Mouse (Mus musculus): Measurements from ENCODE around the gene Fgfrl1. TPM values are rescaled to one million over a fixed set of nuclear protein-coding genes. Genes with fewer than 3 reads are reported as not detected.

Gene Fgfrl1
- polyA plus RNA-seq, 1 experiment, result 12.6 TPM

GRCm38 (mm10) chr5:108696542-108696941 lies 4.4 kb downstream of the Fgfrl1 start:
- Histone ChIP-seq H3K27ac (ENCODE audit: insufficient read depth, low read length) (no peak overlapping the region), H3K27me3 (ENCODE audit: control insufficient read depth, insufficient read depth, low read length) (no peaks in the 10 kb centered on the region), H3K4me3 (ENCODE audit: extremely low read depth, insufficient read depth, insufficient read length) (no peak overlapping the region), H3K4me1 (ENCODE audit: control insufficient read depth, insufficient read depth, insufficient read length) (no peaks in the 10 kb centered on the region; the same call in 1 of the 2 replicates), H3K36me3 (ENCODE audit: control insufficient read depth, insufficient read depth, low read length) (no peaks in the 10 kb centered on the region)
- 89% methylated on average over 3 of the region's 3 CpGs for WGBS
- no peak for DNase-seq (ENCODE audit: low read depth in 1 of 2, low spot score in 2 of 2)
- TF ChIP-seq CTCF (IDR thresholded peaks at IDR 0.05; ENCODE audit: extremely low read depth, insufficient read depth, insufficient read length, insufficient replicate concordance) (no peak), POLR2A (IDR thresholded peaks at IDR 0.05; ENCODE audit: low read depth, low read length) (no peak)

DNA sequence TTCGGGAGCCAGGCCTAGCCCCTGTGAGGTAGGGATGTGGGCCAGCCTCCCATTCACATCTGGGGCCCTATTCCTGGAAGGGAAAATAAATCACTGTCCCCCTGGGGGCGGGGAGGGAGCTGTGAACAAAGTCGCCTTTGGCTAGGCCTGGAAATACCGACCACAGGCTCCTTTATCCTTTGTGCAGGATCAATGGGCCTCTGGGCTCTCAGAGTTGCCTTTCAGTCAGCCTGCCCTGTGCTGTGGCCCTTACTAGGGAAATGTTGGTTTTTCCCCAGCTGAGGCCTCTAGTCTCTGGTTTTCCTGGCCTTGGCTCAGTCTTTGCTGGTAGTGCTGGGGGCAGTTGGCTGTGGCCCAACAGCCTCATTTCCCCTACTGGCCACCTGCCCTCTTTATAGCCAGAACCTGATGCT lies 5.2 kb downstream of the Fgfrl1 start:
- H3K36me3 ChIP-seq (ENCODE audit: control insufficient read depth, insufficient read depth, low read length), result no peaks in the 10 kb centered on the region
- 93% methylated on average over 4 of the region's 4 CpGs for WGBS
- H3K4me1 ChIP-seq (ENCODE audit: control insufficient read depth, insufficient read depth, insufficient read length), result no peaks in the 10 kb centered on the region; the same call in 1 of the 2 replicates
- H3K27me3 ChIP-seq (ENCODE audit: control insufficient read depth, insufficient read depth, low read length), result no peaks in the 10 kb centered on the region
- DNase-seq (ENCODE audit: low read depth in 1 of 2, low spot score in 2 of 2), result no peak
- H3K4me3 ChIP-seq (ENCODE audit: extremely low read depth, insufficient read depth, insufficient read length), result no peak overlapping the region
- H3K27ac ChIP-seq (ENCODE audit: insufficient read depth, low read length), result no peak overlapping the region
- TF ChIP-seq POLR2A (IDR thresholded peaks at IDR 0.05; ENCODE audit: low read depth, low read length), result no peak

DNA sequence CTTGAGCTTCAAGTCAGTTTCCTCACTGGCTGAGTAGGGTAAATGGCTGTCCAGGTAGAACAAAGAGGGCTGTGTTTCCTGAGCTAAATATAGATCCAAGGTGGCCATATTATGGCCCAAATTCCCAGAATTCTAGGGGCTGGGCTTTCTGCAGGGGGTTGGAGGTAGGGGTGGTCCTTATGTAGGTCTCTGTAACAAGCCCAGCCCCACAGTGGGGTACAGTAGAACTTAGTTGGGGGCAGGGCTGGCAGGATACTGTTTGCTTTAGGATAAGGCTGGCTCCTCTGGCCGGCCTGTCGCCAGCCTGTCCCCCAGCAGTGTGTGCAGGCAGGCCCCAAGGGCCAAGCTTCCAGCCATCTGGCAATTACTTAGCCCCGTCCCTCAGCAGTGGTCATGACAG lies 8.2 kb downstream of the Fgfrl1 start:
- DNase-seq (ENCODE audit: low read depth in 1 of 2, low spot score in 2 of 2), result no peak
- no peaks in the 10 kb centered on the region for H3K27me3 ChIP-seq (ENCODE audit: control insufficient read depth, insufficient read depth, low read length)
- no peak overlapping the region for H3K4me3 ChIP-seq (ENCODE audit: extremely low read depth, insufficient read depth, insufficient read length)
- WGBS, result 88% methylated on average over 3 of the region's 3 CpGs
- H3K27ac ChIP-seq (ENCODE audit: insufficient read depth, low read length), result no peak overlapping the region
- TF ChIP-seq CTCF (IDR thresholded peaks at IDR 0.05; ENCODE audit: extremely low read depth, insufficient read depth, insufficient read length, insufficient replicate concordance) (no peak), POLR2A (IDR thresholded peaks at IDR 0.05; ENCODE audit: low read depth, low read length) (no peak)
- no peaks in the 10 kb centered on the region for H3K36me3 ChIP-seq (ENCODE audit: control insufficient read depth, insufficient read depth, low read length)
- no peaks in the 10 kb centered on the region for H3K4me1 ChIP-seq (ENCODE audit: control insufficient read depth, insufficient read depth, insufficient read length)

DNA sequence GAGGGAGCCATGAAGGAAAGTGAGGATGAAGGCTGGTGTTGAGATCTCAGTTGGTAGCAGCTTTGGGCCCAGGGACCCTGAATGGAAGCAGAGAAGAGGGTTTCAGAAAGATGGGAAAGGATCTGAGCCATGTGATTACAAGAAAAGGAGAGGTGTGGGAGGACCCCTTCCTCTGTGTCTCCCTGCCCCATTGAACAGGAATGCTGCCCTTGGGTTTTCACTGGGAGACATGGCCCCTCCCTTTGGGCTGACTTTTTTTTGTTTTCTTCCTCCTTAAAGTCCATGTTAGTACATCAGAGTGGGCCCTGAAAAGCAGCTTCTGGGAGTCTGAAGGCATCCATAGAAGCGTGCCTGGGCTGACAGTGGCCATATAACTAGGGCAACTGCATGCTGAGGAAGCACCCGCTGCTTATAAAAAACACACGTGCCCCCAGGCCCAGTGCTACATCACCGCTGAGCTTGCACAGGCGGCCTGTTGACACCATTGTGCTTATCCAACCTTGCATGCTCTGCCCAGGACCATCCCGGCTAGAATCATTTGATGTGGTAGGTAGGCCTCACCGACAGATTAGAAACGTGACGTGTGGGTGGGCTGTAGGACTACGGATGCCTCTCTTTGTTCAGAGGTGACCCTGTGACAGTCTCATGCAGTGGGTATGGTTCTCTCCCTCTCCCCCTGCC lies 9.3 kb downstream of the Fgfrl1 start:
- no peak overlapping the region for H3K4me3 ChIP-seq (ENCODE audit: extremely low read depth, insufficient read depth, insufficient read length)
- no peaks in the 10 kb centered on the region for H3K4me1 ChIP-seq (ENCODE audit: control insufficient read depth, insufficient read depth, insufficient read length)
- DNase-seq (ENCODE audit: low read depth in 1 of 2, low spot score in 2 of 2), result no peak
- 89% methylated on average over 10 of the region's 10 CpGs for WGBS
- H3K27ac ChIP-seq (ENCODE audit: insufficient read depth, low read length), result no peak overlapping the region
- H3K36me3 ChIP-seq (ENCODE audit: control insufficient read depth, insufficient read depth, low read length), result no peaks in the 10 kb centered on the region
- no peaks in the 10 kb centered on the region for H3K27me3 ChIP-seq (ENCODE audit: control insufficient read depth, insufficient read depth, low read length)
- no peak for TF ChIP-seq CTCF (IDR thresholded peaks at IDR 0.05; ENCODE audit: extremely low read depth, insufficient read depth, insufficient read length, insufficient replicate concordance)
- TF ChIP-seq POLR2A (IDR thresholded peaks at IDR 0.05; ENCODE audit: low read depth, low read length), result no peak

- Histone ChIP-seq H3K36me3 (ENCODE audit: control insufficient read depth, insufficient read depth, low read length) (no peaks in the 10 kb centered on the region), H3K4me1 (ENCODE audit: control insufficient read depth, insufficient read depth, insufficient read length) (no peaks in the 10 kb centered on the region), H3K27me3 (ENCODE audit: control insufficient read depth, insufficient read depth, low read length) (no peaks in the 10 kb centered on the region), H3K27ac (ENCODE audit: insufficient read depth, low read length) (no peak overlapping the region), H3K4me3 (ENCODE audit: extremely low read depth, insufficient read depth, insufficient read length) (no peak overlapping the region)
- DNase-seq (ENCODE audit: low read depth in 1 of 2, low spot score in 2 of 2), result no peak
- TF ChIP-seq CTCF (IDR thresholded peaks at IDR 0.05; ENCODE audit: extremely low read depth, insufficient read depth, insufficient read length, insufficient replicate concordance) (no peak), POLR2A (IDR thresholded peaks at IDR 0.05; ENCODE audit: low read depth, low read length) (no peak)
- WGBS, result 88% methylated on average over 12 of the region's 12 CpGs
Measured at GRCm38 (mm10) chr5:108703754-108704626, 11.8 kb downstream of the Fgfrl1 start.

- TF ChIP-seq CTCF (IDR thresholded peaks at IDR 0.05; ENCODE audit: extremely low read depth, insufficient read depth, insufficient read length, insufficient replicate concordance), result no peak
- no peak for TF ChIP-seq POLR2A (IDR thresholded peaks at IDR 0.05; ENCODE audit: low read depth, low read length)
- DNase-seq (ENCODE audit: low read depth in 1 of 2, low spot score in 2 of 2), result no peak
- no peak overlapping the region for H3K4me3 ChIP-seq (ENCODE audit: extremely low read depth, insufficient read depth, insufficient read length)
- H3K4me1 ChIP-seq (ENCODE audit: control insufficient read depth, insufficient read depth, insufficient read length), result no peaks in the 10 kb centered on the region
- 56% methylated on average over 2 of the region's 2 CpGs for WGBS
- H3K27me3 ChIP-seq (ENCODE audit: control insufficient read depth, insufficient read depth, low read length), result no peaks in the 10 kb centered on the region
- H3K27ac ChIP-seq (ENCODE audit: insufficient read depth, low read length), result no peak overlapping the region
- H3K36me3 ChIP-seq (ENCODE audit: control insufficient read depth, insufficient read depth, low read length), result no peaks in the 10 kb centered on the region
Measured at GRCm38 (mm10) chr5:108707758-108708157, 15.6 kb downstream of the Fgfrl1 start.

GRCm38 (mm10) chr5:108708419-108708818 lies 16.2 kb downstream of the Fgfrl1 start:
- H3K4me1 ChIP-seq (ENCODE audit: control insufficient read depth, insufficient read depth, insufficient read length), result no peaks in the 10 kb centered on the region
- DNase-seq (ENCODE audit: low read depth in 1 of 2, low spot score in 2 of 2), result no peak
- 81% methylated on average over 1 of the region's 1 CpGs for WGBS
- H3K27me3 ChIP-seq (ENCODE audit: control insufficient read depth, insufficient read depth, low read length), result no peaks in the 10 kb centered on the region
- no peak overlapping the region for H3K4me3 ChIP-seq (ENCODE audit: extremely low read depth, insufficient read depth, insufficient read length)
- no peak overlapping the region for H3K27ac ChIP-seq (ENCODE audit: insufficient read depth, low read length)
- TF ChIP-seq CTCF (IDR thresholded peaks at IDR 0.05; ENCODE audit: extremely low read depth, insufficient read depth, insufficient read length, insufficient replicate concordance), result no peak
- H3K36me3 ChIP-seq (ENCODE audit: control insufficient read depth, insufficient read depth, low read length), result no peaks in the 10 kb centered on the region
